Mouse (Mus musculus) naive thymus-derived CD4-positive, alpha-beta T cell, adult 2 months (primary cell): ENCODE measurements around the gene Col28a1.

Experiments used
- DNase-seq: peaks from one replicate; pipeline ENCODE4 v3.0.0-alpha.2; 2011; ENCODE audit warnings: low read depth

The Col28a1 gene

GRCm38 (mm10) chr6:8192517-8192916 lies at the start of gene Col28a1:
Col28a1 (minus strand) TSS chr6:8192617.
- DNase-seq = no peak

- DNase-seq = no peak
Measured at GRCm38 (mm10) chr6:8228596-8228995, 36.2 kb upstream of the Col28a1 start.

- no peak for DNase-seq
Measured at GRCm38 (mm10) chr6:8227035-8227434, 34.6 kb upstream of the Col28a1 start.

DNA sequence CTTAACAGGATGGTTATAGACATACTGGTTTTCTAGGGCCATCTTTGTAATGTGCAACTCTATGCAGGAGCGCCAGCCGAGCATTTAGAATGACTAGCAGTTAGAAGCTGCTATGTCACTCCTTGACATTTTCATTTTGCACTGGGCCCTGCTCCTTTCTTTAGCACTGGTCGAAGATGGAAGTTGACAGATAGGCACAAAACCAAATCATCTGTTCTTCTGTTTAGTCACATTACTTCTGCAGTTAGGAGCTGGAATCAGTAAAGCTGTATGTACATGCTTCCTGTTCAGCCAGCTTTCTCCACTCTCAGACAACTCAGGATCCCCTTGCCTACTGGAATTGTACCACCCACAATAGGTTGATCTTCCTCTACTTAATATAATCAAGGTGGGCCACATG lies 18.2 kb upstream of the Col28a1 start:
- DNase-seq = peak; percentile 13

GRCm38 (mm10) chr6:8209866-8210186 lies 17.4 kb upstream of the Col28a1 start:
- DNase-seq = no peak

DNA sequence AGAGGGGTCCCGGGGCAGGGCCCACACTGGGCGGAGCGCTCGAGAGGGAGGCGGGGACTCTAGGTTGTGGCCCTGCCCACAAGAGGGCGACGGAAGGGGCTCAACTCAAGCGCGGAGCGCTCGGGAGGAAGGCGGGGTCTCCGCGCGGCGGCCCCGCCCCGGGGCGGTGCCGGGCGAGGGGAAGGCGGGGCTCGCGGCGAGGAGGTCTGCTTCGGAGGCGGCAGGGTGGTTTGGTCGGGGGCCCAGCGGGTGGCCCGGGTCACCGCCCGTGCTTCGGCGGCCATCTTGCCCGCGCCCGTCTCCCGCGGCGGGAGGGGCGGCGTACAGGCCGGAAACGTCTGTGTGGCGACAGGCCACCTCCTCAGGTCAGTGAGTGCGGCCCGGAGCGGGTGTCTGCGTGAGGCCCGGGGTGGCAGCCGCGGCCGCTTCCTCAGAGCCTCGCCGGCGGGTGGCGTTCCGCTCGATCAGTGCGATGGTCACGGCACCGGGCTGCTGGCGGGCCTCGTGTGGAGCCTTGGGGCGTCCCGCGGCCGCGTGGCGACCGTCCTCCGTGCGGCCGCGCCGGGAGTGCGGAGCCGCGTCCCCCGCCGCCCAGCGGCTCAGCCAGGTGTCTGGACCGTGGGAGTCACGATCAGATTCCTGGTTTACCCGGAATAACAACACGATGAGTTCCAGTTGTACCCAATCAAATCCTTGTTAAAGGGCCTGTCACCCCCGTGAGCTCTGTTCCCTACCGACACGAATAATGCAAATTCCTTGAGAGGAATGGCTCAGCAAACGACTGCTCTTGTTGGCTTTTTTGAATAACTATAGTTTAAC lies 16.8 kb upstream of the Col28a1 start, which contains the start of gene Mios:
Gene Mios, plus strand, starts transcription at position 176 of the 819 bp plus-strand sequence.
- peak; percentile 96 for DNase-seq

DNA sequence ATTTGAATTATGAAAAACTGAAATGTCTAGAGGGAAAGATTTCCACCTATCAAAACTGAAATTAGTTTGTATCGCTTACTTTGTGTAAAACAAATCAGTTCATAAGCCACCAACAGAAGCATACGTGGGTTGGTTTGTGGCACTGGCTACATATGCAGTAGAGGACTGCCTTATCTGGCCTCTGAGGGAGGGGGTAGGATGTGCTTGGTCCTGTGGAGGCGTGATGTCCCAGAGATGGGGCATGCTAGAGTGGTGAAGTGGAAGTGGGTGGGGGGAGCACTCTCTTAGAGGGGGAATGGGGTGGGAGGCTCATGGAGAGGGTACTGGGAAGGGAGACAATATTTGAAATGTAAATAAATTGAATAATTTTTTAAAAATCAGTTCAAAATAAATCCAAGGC lies 2.5 kb downstream of the Col28a1 start:
- DNase-seq = no peak

GRCm38 (mm10) chr6:8188599-8189233 lies 3.7 kb downstream of the Col28a1 start:
- DNase-seq = no peak

DNA sequence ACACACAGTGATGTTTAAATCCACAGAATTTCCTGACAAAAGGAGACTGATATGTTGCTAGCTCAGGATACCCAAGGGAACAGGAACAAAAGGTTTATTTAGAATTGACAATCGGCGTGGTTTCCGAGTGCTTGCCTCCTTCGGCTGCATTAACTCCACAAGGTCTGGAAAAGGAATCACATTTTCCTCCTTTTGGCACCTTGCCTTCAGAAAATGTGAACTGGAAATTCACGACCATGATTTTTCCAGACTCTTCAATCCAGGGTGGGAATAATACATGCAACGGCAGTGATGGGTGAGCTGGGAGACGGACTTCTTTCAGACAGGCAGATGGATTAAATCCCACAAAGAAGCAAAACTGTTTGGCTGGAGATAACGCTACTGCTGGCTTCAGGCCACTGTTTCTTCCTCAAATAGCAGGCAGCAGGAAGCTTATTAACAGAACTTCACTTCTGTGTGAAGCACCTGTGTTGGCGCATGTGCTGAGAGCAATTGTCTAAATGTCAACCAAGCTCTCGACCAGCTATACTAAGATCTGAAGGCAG lies 13.9 kb downstream of the Col28a1 start:
- DNase-seq = no peak

DNA sequence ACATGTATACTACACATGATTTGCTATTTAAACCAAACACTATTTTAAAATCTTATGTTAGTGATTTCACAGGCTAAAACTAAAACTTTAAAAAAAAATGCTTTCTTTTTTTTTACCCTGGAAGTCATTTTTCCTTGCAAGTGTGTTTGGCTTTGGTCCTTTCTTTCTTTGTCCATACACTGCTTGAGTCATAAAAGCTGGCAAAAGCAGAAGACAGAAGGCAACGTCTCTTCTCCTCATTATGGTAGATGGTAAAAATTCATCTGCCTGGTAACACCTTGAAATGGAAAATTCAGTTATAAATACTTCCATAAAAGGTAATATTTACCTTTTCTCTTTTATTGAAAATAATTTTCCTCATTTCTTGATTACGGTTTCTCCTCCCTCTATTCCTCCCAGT lies 16.3 kb downstream of the Col28a1 start:
- DNase-seq = no peak

DNA sequence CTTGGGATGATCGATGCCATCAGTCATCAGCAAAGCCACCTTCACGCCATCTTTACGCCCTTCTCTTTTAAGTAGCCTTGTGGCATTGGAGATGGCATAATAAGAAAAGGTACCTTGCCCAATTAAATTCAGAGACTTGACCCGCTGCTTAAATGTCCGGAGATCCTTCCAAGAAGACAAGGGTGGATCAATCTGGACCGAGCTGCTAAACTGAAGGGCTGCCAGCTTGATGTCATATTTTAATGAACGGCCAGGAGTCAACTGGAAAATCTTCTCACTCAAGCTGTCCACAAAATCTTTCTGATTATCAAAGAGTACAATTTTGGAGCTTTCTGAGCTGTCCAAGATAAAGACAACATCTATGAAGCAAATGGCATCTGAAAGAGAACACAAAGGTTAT lies 17.1 kb downstream of the Col28a1 start:
- no peak for DNase-seq

DNA sequence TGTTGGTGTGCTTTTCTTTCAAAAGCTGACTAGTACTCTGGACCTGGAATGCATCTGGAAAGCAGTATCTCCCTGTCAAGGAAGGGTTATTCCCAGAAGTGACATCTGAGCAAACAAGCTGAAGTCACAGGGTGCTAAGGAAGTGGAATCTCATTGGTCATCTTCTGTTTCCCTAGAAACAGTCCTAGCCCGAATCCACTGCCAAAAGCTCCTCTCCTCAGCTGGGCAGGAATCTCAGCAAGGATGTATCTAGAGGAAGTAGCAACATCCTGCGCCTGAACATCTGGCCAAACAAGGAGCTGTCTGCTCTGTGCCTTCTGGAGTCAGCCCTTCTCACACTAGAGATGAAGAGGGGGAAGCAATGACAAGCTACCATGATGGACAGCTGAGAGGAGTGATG lies 18.4 kb downstream of the Col28a1 start:
- DNase-seq = no peak

GRCm38 (mm10) chr6:8172101-8172500 lies 20.3 kb downstream of the Col28a1 start:
- no peak for DNase-seq

DNA sequence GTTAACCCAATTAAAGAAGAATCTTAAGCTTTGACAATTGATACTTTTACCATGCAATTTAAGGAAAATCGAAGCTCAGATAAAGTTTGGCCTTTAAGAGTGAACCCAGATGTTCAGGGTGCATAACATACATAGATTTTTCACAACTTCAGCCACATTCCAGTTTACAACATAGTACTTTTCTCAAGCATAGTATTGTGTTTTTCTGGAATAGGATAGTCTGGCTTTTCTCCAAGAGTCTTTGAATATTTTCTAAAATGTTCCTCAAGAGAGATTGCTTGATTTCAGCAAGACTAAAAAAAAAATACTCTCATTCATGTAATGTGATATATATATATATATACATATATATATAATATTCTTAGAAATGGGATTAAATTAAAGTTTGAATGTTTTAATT lies 27.7 kb downstream of the Col28a1 start:
- no peak for DNase-seq

DNA sequence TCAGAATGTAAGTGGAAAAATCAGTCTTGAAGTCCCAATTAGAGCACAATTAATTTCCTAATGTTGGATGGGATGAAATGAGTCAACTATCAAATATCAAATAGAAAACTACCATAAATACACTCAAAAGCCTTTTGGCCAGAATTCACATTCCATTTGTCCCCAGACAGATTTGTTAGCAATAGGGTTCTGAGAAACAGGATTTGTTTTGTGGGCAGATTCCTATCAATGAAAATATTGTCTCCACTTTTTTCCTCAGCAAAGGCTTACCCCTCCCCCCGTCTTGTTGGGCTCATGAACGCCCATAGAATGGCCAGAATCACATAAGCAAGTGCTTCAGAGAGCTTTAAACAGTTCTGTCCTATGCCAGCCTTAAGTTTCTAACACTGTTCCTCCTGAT lies 32.4 kb downstream of the Col28a1 start:
- DNase-seq = no peak

GRCm38 (mm10) chr6:8157121-8157520 lies 35.3 kb downstream of the Col28a1 start:
- DNase-seq = no peak

- no peak for DNase-seq
Measured at GRCm38 (mm10) chr6:8152551-8153361, 39.7 kb downstream of the Col28a1 start.

DNA sequence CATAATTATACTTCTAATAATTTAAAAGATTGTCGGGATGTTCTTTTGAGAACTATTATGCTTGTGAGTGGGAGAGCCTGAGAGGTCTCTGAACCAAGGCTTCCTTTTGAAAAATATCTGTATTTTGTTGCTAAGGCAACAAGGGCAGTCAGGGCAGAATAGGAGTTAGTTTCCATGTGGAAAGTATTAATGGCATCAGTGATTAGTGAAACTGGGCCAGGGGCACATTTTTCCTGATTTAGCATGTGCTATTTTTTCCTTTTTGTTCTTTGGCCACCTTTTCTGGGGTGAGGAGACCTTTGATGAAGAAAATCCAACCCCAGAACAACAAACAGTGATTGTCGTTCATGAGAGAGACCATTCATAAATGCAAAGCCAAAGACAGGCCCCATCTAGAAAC lies 43.5 kb downstream of the Col28a1 start:
- no peak for DNase-seq

- DNase-seq = no peak
Measured at GRCm38 (mm10) chr6:8141881-8142280, 50.5 kb downstream of the Col28a1 start.

DNA sequence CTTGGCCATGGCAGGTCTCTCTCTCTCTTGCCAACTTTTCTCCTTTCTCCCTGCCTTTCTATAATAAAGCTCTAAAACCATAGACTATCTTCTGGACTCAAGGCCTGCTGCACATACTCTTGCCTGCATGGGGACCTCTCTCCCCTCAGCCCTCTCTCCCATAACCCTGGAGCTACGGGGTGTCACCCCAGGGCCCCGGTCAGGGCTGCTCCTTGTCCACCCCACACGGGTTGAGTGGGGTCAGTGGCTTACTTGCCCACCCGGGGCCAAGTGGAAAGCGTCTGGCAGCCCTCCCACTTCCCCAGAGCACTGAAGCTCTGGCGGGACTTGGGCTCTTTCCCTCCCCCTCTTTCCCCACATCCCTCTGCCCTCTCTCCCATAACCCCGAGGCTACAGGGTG lies 62.3 kb downstream of the Col28a1 start:
- no peak for DNase-seq

DNA sequence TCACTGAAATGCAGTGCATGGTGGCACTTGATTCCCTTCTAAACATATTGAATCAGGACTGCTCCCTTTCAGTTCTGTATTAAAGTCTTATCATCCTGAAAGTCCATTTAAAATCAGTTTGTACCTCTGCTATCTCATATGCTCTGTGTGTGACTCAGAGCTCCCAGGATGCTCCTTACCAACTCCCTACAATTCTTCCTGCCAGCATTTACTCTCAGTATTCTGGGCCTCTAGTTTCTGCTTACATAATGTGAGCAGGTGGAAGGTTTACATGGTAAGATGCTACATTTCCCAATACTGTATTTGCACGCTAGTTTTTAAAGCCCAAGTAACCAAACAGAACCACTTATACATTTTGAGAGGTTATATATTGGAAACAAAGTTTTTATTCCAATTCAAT lies 64.3 kb downstream of the Col28a1 start:
- DNase-seq = no peak

DNA sequence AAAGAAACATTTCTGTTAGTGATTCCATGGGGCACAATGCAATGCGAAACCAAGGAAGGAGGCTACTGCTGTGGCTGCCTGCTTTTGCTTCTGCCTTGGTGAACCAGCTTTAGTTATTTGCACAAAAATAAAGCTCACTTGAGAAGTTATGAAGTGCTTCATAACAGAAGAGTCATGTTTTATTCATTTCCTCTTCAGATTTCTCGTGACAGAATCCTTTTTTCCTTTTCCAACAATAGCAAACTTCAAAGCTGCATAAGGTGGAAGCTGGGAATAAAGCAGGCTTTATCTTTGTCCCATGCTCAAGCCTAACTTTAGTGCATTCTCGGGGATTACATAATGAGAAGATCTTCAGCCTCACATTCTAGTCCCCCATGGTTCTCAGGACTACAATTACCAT lies 65.9 kb downstream of the Col28a1 start:
- no peak for DNase-seq

DNA sequence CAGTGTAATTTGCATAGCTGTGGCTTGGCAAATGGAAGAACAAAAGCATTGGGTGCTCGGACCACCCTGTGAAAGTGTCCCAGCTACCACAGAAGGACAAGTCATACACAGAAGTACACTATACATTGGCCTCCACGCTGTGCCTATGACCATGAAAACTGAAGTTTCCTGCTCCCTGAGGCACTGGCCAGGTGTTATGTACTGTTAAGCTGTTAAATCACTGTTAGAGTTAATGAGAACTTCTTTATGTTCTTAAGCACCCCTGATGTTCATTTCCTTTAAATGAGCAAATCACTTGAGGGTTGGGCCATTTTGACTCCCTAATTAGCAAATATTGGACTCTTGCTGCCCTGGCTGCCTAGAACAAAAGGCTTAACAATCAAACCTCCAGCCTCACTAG lies 73.3 kb downstream of the Col28a1 start:
- DNase-seq = no peak
